Mouse (Mus musculus): ENCODE results near the gene Rasl10b.

- no peak for TF ChIP-seq CTCF (IDR thresholded peaks at IDR 0.05; ENCODE audit: low read depth, low read length)
- no peak for TF ChIP-seq POLR2A (IDR thresholded peaks at IDR 0.05; ENCODE audit: extremely low read depth, insufficient read depth, low read length)
Observed at GRCm38 (mm10) chr11:83394802-83395439, 14.0 kb upstream of the Rasl10b start.
